Mouse (Mus musculus) stomach, postnatal 0 days (tissue): ENCODE data around the gene Gstcd. TPM values are rescaled to one million over a fixed set of nuclear protein-coding genes. Genes with fewer than 3 reads are reported as not detected.

Source experiments
- ATAC-seq: fragments of 200-750 bp; cut with Nextera tagmentation; 2 replicates; pipeline ENCODE4 v1.8.0; 2017; ENCODE audit not compliant: low FRiP score, low TSS enrichment
- DNase-seq: peaks from one replicate; pipeline ENCODE4 v3.0.0-alpha.2; 2016; ENCODE audit warnings: low spot score
- H3K27ac ChIP-seq: fragments of 300-500 bp; sonication (generic); replicated peaks from 2 replicates; pipeline ENCODE4 v1.5.1; 2014; ENCODE audit warnings: mild to moderate bottlenecking, control low read depth
- H3K27me3 ChIP-seq: fragments of 300-500 bp; sonication (generic); 2 replicates; pipeline ENCODE4 v1.6.1; 2014; ENCODE audit warnings: low read length; ENCODE audit not compliant: control insufficient read depth, insufficient read depth
- H3K36me3 ChIP-seq: fragments of 300-500 bp; sonication (generic); 2 replicates; pipeline ENCODE4 v1.6.1; 2014; ENCODE audit warnings: low read length, mixed read lengths; ENCODE audit not compliant: control insufficient read depth, insufficient read depth
- H3K4me1 ChIP-seq: fragments of 300-500 bp; sonication (generic); replicated peaks from 2 replicates; pipeline ENCODE4 v1.6.1; 2014; ENCODE audit warnings: antibody characterized with exemption; ENCODE audit not compliant: control insufficient read depth, insufficient read depth
- H3K4me2 ChIP-seq: fragments of 300-500 bp; sonication (generic); replicated peaks from 2 replicates; pipeline ENCODE4 v1.6.1; 2014; ENCODE audit warnings: low read depth, mild to moderate bottlenecking, control low read depth, moderate library complexity
- H3K4me3 ChIP-seq: fragments of 300-500 bp; sonication (generic); 2 replicates; pipeline ENCODE4 v1.5.1; 2014; ENCODE audit warnings: low read depth, low read length, control low read depth
- H3K9ac ChIP-seq: fragments of 300-500 bp; sonication (generic); 2 replicates; pipeline ENCODE4 v1.6.1; 2014; ENCODE audit warnings: mild to moderate bottlenecking, low read length, control low read depth, mixed read lengths
- H3K9me3 ChIP-seq: fragments of 300-500 bp; sonication (generic); 2 replicates; pipeline ENCODE4 v1.6.1; 2016; ENCODE audit warnings: low read length; ENCODE audit not compliant: control insufficient read depth
- CTCF ChIP-seq: IDR thresholded peaks from 2 replicates; pipeline ENCODE4 v1.5.1; 2016; ENCODE audit warnings: antibody characterized with exemption, low read depth, mild to moderate bottlenecking, moderate library complexity
- EP300 ChIP-seq: optimal IDR thresholded peaks from 2 replicates; pipeline ENCODE3; 2016; ENCODE audit warnings: antibody characterized with exemption
- WGBS: fragments of 180-500 bp; shearing (Covaris S2); extraction: QIAGEN DNeasy Blood & Tissue Kit; methylation state at CpG from one replicate; pipeline ENCODE4 v1.1.7; 2014; 5-methylcytosine and 5-hydroxymethylcytosine counted together
- polyA plus RNA-seq: library from polyadenylated mRNA; unstranded; fragments of >200 nt; fragmentation: Nextera tagmentation; extraction: Ambion mirVana; gene quantifications from 2 replicates; pipeline ENCODE4 v1.2.1, GENCODE M21; 2015

Gstcd gene
- polyA plus RNA-seq, 1 experiment from 2014 or later = 2.8 TPM

DNA sequence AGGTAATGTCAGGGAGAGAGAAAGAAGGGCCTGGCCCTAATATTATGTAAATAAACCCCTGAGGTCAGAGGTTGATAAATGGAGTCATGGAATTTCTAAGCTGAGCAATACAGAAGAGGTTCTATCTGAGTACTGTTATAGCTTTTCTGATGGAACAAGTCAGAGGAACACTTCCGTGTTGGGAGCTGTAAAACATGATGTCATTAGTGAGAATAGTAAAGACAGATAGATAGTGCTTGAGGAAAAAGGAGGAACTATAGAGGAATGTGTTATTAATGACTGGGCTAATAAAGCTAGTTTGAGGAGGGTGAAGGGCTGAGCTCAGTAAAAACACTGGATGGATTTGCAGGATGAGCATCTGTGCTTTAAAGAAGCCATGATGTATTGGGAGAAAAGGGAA lies 2.5 kb upstream of the Gstcd start:
- ATAC-seq (no peak), DNase-seq (no peak)
- no peaks in the 10 kb centered on the region for H3K4me1 ChIP-seq
- WGBS = 29% methylated on average over 1 of the region's 1 CpGs
- H3K27ac ChIP-seq = no peak overlapping the region
- no peak overlapping the region for H3K4me2 ChIP-seq
- no peak overlapping the region for H3K9ac ChIP-seq
- H3K4me3 ChIP-seq = no peak overlapping the region
- H3K9me3 ChIP-seq = no peaks in the 10 kb centered on the region
- H3K36me3 ChIP-seq = no peaks in the 10 kb centered on the region
- H3K27me3 ChIP-seq = no peaks in the 10 kb centered on the region
- TF ChIP-seq CTCF = no peak
- no peak for TF ChIP-seq EP300

DNA sequence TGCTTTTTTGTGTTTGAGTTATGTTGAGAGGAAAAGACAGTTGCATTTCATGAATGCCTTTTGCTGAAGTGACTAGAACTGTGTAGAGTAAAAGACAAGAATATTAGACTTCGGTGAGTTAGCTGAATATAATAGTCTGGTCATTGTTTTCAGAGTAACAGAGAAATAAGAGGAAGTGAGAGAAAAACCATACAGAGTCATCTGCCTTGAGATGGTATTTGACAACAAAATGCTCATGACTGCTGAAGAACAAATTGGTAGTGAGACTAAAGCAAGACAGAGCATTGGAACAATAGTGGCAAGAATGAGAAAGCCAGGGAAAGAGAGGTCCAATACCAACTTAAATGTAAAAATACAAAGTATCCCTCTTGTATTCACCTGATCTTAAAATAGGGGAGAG lies 1.1 kb upstream of the Gstcd start:
- WGBS = 74% methylated on average over 1 of the region's 1 CpGs
- no peaks in the 10 kb centered on the region for H3K36me3 ChIP-seq
- no peaks in the 10 kb centered on the region for H3K4me1 ChIP-seq
- TF ChIP-seq EP300 = no peak
- no peak for TF ChIP-seq CTCF
- no peaks in the 10 kb centered on the region for H3K27me3 ChIP-seq
- no peak overlapping the region for H3K27ac ChIP-seq
- DNase-seq (no peak), ATAC-seq (no peak)
- H3K4me2 ChIP-seq = peak overlapping the region; percentile 74
- H3K9me3 ChIP-seq = no peaks in the 10 kb centered on the region
- peak overlapping the region; percentile 98; the same call in 1 of the 2 replicates for H3K4me3 ChIP-seq
- no peak overlapping the region for H3K9ac ChIP-seq

DNA sequence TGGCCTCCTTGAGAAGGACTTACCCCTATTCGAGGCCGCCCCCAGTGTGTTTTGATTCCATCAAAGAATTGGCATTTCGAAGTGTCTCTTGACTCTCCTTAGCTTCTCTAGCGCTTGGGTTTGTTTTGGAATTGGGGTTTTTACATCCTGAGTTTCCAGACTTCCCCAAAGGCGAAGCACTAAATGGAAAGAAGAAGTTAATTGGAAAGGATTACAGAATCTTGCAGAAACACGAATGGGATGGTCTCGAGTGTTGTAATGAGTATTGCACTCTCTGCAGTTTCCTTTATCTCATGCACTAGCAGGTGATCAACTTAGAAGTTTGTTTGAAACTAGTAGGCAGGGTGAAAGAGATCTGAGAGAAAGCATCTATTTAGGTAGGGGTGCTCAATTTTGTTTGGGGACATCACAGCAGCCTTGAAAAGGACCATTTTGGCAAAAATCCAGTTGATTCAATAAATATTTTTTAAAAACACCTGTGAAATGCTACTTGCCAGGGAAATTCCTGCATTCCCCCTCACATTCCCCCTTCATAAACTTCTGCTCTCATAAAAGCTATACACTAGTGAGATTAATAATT lies 531 bp upstream of the Gstcd start:
- ATAC-seq (no peak), DNase-seq (no peak)
- H3K9me3 ChIP-seq = no peaks in the 10 kb centered on the region
- no peak for TF ChIP-seq EP300
- TF ChIP-seq CTCF = no peak
- 0% methylated on average over 7 of the region's 7 CpGs for WGBS
- no peaks in the 10 kb centered on the region for H3K4me1 ChIP-seq
- peak overlapping the region; percentile 96 for H3K27ac ChIP-seq
- peak overlapping the region; percentile 74 for H3K4me2 ChIP-seq
- H3K9ac ChIP-seq = peak overlapping the region; percentile 94
- no peaks in the 10 kb centered on the region for H3K27me3 ChIP-seq
- H3K4me3 ChIP-seq = peak overlapping the region; percentile 98
- no peaks in the 10 kb centered on the region for H3K36me3 ChIP-seq

DNA sequence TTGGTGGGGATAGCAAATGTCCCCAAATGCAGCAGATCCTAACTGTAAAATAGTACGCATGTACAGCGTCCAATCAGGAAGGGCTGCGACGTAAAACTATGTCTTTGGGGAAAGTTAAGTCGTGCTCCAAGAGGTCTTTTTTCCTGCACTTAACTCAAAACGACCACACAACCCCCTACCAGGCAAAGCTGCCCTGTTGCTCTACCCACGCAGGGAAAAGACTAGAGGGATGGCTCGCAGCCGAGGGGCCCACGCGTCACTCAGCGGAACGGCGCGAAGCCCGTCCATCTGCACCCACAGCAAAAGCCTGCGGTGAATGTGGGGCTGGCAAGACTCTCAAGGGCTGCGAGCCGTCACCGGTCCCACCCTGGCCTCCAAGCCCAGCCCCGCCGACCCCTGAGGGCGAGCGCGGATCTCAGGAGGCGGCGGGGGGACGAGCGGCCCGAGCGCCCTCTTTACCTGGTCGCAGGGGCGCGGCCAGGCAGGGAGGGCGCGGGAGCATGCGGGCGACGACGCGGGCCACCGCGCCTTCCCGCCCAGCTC lies 641 bp downstream of the Gstcd start:
- Histone ChIP-seq H3K9me3 (no peaks in the 10 kb centered on the region), H3K4me2 (peak overlapping the region; percentile 74), H3K27me3 (no peaks in the 10 kb centered on the region), H3K4me3 (peak overlapping the region; percentile 98), H3K36me3 (no peaks in the 10 kb centered on the region), H3K4me1 (no peaks in the 10 kb centered on the region), H3K9ac (peak overlapping the region; percentile 94), H3K27ac (peak overlapping the region; percentile 96)
- no peak for TF ChIP-seq EP300
- TF ChIP-seq CTCF = no peak
- DNase-seq = no peak
- ATAC-seq = peak; percentile 80
- under 1% methylated on average over 44 of the region's 44 CpGs for WGBS

DNA sequence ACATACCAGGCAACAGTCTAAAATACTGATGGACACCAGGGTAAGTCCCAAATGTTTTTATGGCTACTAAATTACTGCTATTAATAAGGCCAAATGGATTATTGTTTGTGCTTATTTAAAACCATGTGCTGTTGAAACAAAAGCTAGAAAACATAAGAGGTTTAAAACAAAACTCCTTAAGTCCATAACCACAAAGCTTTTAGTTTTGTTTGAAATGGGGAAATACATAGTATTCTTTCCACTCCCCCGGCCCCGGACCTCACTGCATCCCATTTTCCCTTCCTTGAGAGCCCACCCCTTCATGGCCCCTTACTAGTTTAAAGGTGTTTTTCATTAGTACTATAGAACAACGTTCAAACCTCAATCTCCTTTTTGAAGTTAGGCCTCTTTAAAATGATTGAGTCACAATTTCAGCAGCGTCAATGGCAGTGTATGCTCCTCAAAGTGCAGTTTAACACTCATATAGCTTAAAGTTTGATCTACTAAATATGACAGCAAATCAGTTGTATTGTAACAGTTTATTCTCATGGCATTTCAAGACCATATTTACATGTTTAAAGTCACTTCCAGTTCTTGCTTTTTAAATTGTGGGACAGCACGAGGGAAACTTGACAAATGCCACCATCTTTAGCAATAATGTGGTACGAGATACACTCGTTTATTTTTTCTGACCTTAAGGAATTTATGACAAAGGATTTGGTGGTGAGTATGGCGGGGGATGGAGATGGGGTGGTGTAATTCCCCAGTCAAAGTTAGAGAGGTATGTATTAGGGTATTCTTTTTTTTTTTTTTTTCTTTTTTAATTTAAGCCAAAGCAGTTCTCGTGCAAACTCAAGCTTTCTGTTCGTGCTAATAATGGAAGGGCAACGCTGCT lies 1.3 kb downstream of the Gstcd start:
- 4% methylated on average over 11 of the region's 11 CpGs for WGBS
- Histone ChIP-seq H3K27ac (no peak overlapping the region), H3K4me1 (no peaks in the 10 kb centered on the region), H3K27me3 (no peaks in the 10 kb centered on the region), H3K36me3 (no peaks in the 10 kb centered on the region), H3K4me2 (peak overlapping the region; percentile 74), H3K9ac (peak overlapping the region; percentile 94), H3K4me3 (peak overlapping the region; percentile 98), H3K9me3 (no peaks in the 10 kb centered on the region)
- TF ChIP-seq EP300 = no peak
- no peak for ATAC-seq
- DNase-seq = no peak

DNA sequence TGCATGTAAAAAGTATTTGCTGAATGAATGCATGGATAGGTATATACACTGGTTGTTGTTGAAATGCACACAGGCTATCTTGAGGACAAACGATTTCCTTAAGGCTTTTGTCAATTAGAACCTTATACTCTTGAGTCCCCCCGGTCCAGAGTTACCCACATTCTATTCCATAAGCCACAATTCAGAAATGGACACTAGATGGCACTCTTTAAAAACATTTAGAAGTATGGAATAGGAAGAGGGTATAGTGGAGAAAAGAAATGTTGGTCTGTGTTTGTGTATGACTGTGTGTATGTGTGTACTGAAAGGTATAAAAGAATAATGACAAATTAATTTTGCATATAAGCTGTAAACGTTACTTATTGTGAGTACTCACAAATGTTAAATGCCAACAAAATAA lies 6.0 kb downstream of the Gstcd start:
- no peaks in the 10 kb centered on the region for H3K36me3 ChIP-seq
- no peak overlapping the region for H3K4me3 ChIP-seq
- 0 out of 2 replicates have a peak, but pooled peaks have one; percentile 69 for ATAC-seq
- 49% methylated on average over 3 of the region's 3 CpGs for WGBS
- H3K27me3 ChIP-seq = no peaks in the 10 kb centered on the region
- no peak overlapping the region for H3K4me2 ChIP-seq
- H3K9me3 ChIP-seq = no peaks in the 10 kb centered on the region
- peak; percentile 78 for TF ChIP-seq CTCF
- TF ChIP-seq EP300 = no peak
- H3K27ac ChIP-seq = no peak overlapping the region
- no peak for DNase-seq
- H3K9ac ChIP-seq = no peak overlapping the region
- H3K4me1 ChIP-seq = no peaks in the 10 kb centered on the region
